Mouse (Mus musculus) testis, postnatal 10 days (tissue): ENCODE measurements around the gene Gm20605.

Experiments used
- DNase-seq: peaks from one replicate; pipeline ENCODE4 v3.0.0; 2021; ENCODE audit warnings: low spot score

Gm20605 gene

DNA sequence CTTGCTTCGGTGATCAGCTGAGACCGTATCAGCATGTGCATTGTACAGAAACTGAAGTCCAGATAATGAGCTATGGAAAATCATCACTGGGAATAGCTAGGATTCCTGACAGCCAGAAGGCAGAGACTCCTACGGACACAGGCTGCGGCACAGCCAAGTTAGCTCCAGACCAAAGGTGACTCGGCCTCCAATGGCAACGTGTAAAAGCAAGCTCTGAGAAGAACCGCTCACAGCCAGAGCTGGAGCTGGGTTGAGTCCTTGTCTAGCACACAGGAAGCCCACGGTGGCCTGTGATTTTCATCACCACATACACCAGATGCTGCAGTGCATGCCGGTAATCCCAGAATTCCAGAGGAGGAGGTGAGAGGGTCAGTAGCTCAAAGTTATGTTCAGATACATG lies 61.6 kb downstream of the Gm20605 start:
- no peak for DNase-seq

DNA sequence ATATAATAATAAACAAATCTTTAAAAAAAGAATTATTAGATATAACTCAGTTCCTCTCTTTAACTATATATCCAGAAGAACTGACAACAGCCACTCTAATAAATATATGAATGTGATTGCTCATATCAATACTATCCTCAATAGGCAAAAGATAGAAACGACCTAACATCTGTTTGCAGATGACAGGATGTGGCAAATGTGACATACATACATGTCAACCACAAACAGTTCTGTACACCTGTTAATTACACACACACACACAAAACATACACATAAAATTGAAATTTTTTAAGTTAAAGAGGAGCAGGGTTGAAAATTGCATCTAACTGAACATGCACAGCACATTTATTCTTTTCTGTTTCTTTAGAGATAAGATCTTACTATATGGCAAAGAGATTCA lies 62.9 kb downstream of the Gm20605 start:
- no peak for DNase-seq
